Mouse (Mus musculus): ENCODE measurements around the gene Nop56. TPM values are rescaled to one million over a fixed set of nuclear protein-coding genes. Genes with fewer than 3 reads are reported as not detected.

Nop56 gene
- polyA plus RNA-seq, 1 experiment: 105 TPM

GRCm38 (mm10) chr2:130274862-130275261 is 632 bp downstream of the Nop56 start:
- Histone ChIP-seq H3K27me3 (ENCODE audit: control insufficient read depth, insufficient read depth, insufficient read length) (no peaks in the 10 kb centered on the region), H3K79me2 (ENCODE audit: control insufficient read depth, insufficient read depth) (peaks cover 37% of the 10 kb centered on the region), H3K36me3 (ENCODE audit: control insufficient read depth, insufficient read depth) (peaks cover 30% of the 10 kb centered on the region), H3ac (ENCODE audit: control insufficient read depth, insufficient read length) (peak overlapping the region; percentile 71), H3K4me2 (ENCODE audit: low read depth) (peak overlapping the region; percentile 94), H3K4me3 (peak overlapping the region; percentile 98)
- TF ChIP-seq MYOD1 (IDR thresholded peaks at IDR 0.05; ENCODE audit: control insufficient read depth in 1 of 3, insufficient read length in 2 of 3, low read depth in 2 of 3): no peak
- TF ChIP-seq MYOG (IDR thresholded peaks at IDR 0.05; ENCODE audit: control insufficient read depth in 1 of 3, insufficient read depth in 1 of 3, insufficient read length in 2 of 3, low read depth in 2 of 3): no peak
- no peak for TF ChIP-seq SRF (IDR thresholded peaks at IDR 0.05; ENCODE audit: control insufficient read depth, insufficient read length, low read depth)
- no peak for TF ChIP-seq POLR2A (IDR thresholded peaks at IDR 0.05; ENCODE audit: insufficient read length, low read depth)
- no peak for TF ChIP-seq TCF3 (IDR thresholded peaks at IDR 0.05; ENCODE audit: insufficient read length, low read depth)
- TF ChIP-seq MAX (IDR thresholded peaks at IDR 0.05; ENCODE audit: low read depth): no peak
- TF ChIP-seq REST (IDR thresholded peaks at IDR 0.05; ENCODE audit: insufficient read depth, insufficient read length): no peak
- no peak for TF ChIP-seq CEBPB (IDR thresholded peaks at IDR 0.05; ENCODE audit: insufficient read depth, poor library complexity, severe bottlenecking)
- no peak for TF ChIP-seq TCF12 (IDR thresholded peaks at IDR 0.05; ENCODE audit: insufficient read depth, poor library complexity, severe bottlenecking)
- TF ChIP-seq E2F4 (IDR thresholded peaks at IDR 0.05; ENCODE audit: insufficient read depth): no peak
- TF ChIP-seq POLR2AphosphoS2 (IDR thresholded peaks at IDR 0.05; ENCODE audit: insufficient read length, low read depth): no peak
- no peak for TF ChIP-seq USF1 (IDR thresholded peaks at IDR 0.05; ENCODE audit: low read depth)

DNA sequence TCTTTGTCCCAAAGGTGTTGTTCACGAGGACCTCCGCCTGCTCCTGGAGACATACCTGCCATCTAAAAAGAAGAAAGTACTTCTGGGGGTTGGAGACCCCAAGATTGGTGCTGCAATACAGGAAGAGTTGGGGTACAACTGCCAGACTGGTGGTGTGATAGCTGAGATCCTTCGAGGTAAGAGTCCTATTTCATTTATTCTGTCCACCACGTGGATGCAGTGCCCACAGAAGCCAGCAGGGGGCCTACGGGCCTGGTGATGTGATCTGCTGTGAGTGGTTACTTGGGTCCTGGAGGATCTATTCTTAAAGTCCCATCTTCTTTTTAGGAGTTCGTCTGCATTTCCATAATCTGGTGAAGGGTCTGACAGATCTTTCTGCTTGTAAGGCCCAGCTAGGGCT is 1.4 kb downstream of the Nop56 start:
- TF ChIP-seq TCF3 (IDR thresholded peaks at IDR 0.05; ENCODE audit: insufficient read length, low read depth) (no peak), E2F4 (IDR thresholded peaks at IDR 0.05; ENCODE audit: insufficient read depth) (no peak), CEBPB (IDR thresholded peaks at IDR 0.05; ENCODE audit: insufficient read depth, poor library complexity, severe bottlenecking) (no peak), POLR2A (IDR thresholded peaks at IDR 0.05; ENCODE audit: insufficient read length, low read depth) (no peak), USF1 (IDR thresholded peaks at IDR 0.05; ENCODE audit: low read depth) (peak; percentile 41), TCF12 (IDR thresholded peaks at IDR 0.05; ENCODE audit: insufficient read depth, poor library complexity, severe bottlenecking) (no peak), SRF (IDR thresholded peaks at IDR 0.05; ENCODE audit: control insufficient read depth, insufficient read length, low read depth) (no peak), MYOD1 (IDR thresholded peaks at IDR 0.05; ENCODE audit: control insufficient read depth in 1 of 3, insufficient read length in 2 of 3, low read depth in 2 of 3) (no peak), MAX (IDR thresholded peaks at IDR 0.05; ENCODE audit: low read depth) (peak; percentile 80)
- no peak overlapping the region for H3ac ChIP-seq (ENCODE audit: control insufficient read depth, insufficient read length)
- H3K4me3 ChIP-seq: peak overlapping the region; percentile 98
- H3K27me3 ChIP-seq (ENCODE audit: control insufficient read depth, insufficient read depth, insufficient read length): no peaks in the 10 kb centered on the region
- peaks cover 37% of the 10 kb centered on the region for H3K79me2 ChIP-seq (ENCODE audit: control insufficient read depth, insufficient read depth)
- peak overlapping the region; percentile 94 for H3K4me2 ChIP-seq (ENCODE audit: low read depth)
- H3K36me3 ChIP-seq (ENCODE audit: control insufficient read depth, insufficient read depth): peaks cover 33% of the 10 kb centered on the region

GRCm38 (mm10) chr2:130279600-130280091 is 5.4 kb downstream of the Nop56 start:
- H3K4me2 ChIP-seq (ENCODE audit: low read depth): no peak overlapping the region
- no peak for TF ChIP-seq E2F4 (IDR thresholded peaks at IDR 0.05; ENCODE audit: insufficient read depth)
- TF ChIP-seq POLR2AphosphoS2 (IDR thresholded peaks at IDR 0.05; ENCODE audit: insufficient read length, low read depth): peak; percentile 82
- no peak overlapping the region for H3ac ChIP-seq (ENCODE audit: control insufficient read depth, insufficient read length)
- H3K27me3 ChIP-seq (ENCODE audit: control insufficient read depth, insufficient read depth, insufficient read length): no peaks in the 10 kb centered on the region
- H3K36me3 ChIP-seq (ENCODE audit: control insufficient read depth, insufficient read depth): peaks cover 39% of the 10 kb centered on the region
- no peak overlapping the region for H3K4me3 ChIP-seq
- peaks cover 53% of the 10 kb centered on the region for H3K79me2 ChIP-seq (ENCODE audit: control insufficient read depth, insufficient read depth)

DNA sequence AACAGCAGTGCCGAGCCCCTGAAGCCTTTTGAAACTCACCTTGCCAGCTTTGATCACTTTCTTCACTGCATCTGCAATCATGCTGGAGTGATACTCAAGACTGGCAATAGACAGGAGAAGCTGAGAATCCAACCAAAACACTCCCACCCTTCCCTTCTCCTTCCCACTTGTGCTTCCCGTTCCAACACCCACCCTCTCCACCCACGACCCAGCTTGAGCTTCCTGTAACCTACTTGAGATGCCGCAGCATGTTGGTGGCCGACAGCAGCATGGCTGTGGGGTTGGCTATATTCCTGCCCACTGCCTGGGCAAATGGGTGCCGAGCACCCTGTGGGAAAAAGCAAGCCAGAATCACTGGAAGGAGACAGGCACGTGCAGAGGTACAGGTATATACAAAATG is 6.0 kb downstream of the Nop56 start:
- no peak for TF ChIP-seq USF1 (IDR thresholded peaks at IDR 0.05; ENCODE audit: low read depth)
- TF ChIP-seq POLR2A (IDR thresholded peaks at IDR 0.05; ENCODE audit: insufficient read length, low read depth): no peak
- TF ChIP-seq POLR2AphosphoS2 (IDR thresholded peaks at IDR 0.05; ENCODE audit: insufficient read length, low read depth): peak; percentile 53
- no peak for TF ChIP-seq TCF12 (IDR thresholded peaks at IDR 0.05; ENCODE audit: insufficient read depth, poor library complexity, severe bottlenecking)
- TF ChIP-seq MYOD1 (IDR thresholded peaks at IDR 0.05; ENCODE audit: control insufficient read depth in 1 of 3, insufficient read length in 2 of 3, low read depth in 2 of 3): no peak
- Histone ChIP-seq H3ac (ENCODE audit: control insufficient read depth, insufficient read length) (no peak overlapping the region), H3K27me3 (ENCODE audit: control insufficient read depth, insufficient read depth, insufficient read length) (no peaks in the 10 kb centered on the region), H3K79me2 (ENCODE audit: control insufficient read depth, insufficient read depth) (peaks cover 53% of the 10 kb centered on the region), H3K36me3 (ENCODE audit: control insufficient read depth, insufficient read depth) (peaks cover 39% of the 10 kb centered on the region), H3K4me2 (ENCODE audit: low read depth) (no peak overlapping the region), H3K4me3 (no peak overlapping the region)

DNA sequence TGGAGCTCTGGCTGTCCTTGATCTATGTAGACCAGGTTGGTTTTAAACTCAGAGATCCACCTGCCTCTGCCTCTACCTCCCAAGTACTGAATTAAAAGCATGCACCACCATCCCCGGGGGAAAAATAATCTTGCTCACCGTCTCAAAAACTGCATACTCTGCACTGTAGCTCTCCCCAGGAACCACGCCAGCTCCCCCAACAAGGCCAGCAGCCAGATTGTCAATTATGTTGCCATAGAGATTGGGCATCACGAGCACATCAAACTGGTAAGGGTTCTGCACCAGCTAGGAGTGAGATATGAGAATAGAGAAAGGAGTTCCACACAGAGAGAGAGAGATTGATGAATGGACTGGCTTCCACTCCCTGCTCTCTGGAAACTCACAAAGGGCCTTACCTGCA is 6.6 kb downstream of the Nop56 start:
- H3K4me2 ChIP-seq (ENCODE audit: low read depth): no peak overlapping the region
- peaks cover 33% of the 10 kb centered on the region for H3K36me3 ChIP-seq (ENCODE audit: control insufficient read depth, insufficient read depth)
- TF ChIP-seq MYOD1 (IDR thresholded peaks at IDR 0.05; ENCODE audit: control insufficient read depth in 1 of 3, insufficient read length in 2 of 3, low read depth in 2 of 3) (no peak), MAX (IDR thresholded peaks at IDR 0.05; ENCODE audit: low read depth) (no peak), E2F4 (IDR thresholded peaks at IDR 0.05; ENCODE audit: insufficient read depth) (no peak), REST (IDR thresholded peaks at IDR 0.05; ENCODE audit: insufficient read depth, insufficient read length) (no peak), TCF12 (IDR thresholded peaks at IDR 0.05; ENCODE audit: insufficient read depth, poor library complexity, severe bottlenecking) (no peak), USF1 (IDR thresholded peaks at IDR 0.05; ENCODE audit: low read depth) (no peak), CEBPB (IDR thresholded peaks at IDR 0.05; ENCODE audit: insufficient read depth, poor library complexity, severe bottlenecking) (no peak), MYOG (IDR thresholded peaks at IDR 0.05; ENCODE audit: control insufficient read depth in 1 of 3, insufficient read depth in 1 of 3, insufficient read length in 2 of 3, low read depth in 2 of 3) (no peak), TCF3 (IDR thresholded peaks at IDR 0.05; ENCODE audit: insufficient read length, low read depth) (no peak), POLR2A (IDR thresholded peaks at IDR 0.05; ENCODE audit: insufficient read length, low read depth) (no peak), POLR2AphosphoS2 (IDR thresholded peaks at IDR 0.05; ENCODE audit: insufficient read length, low read depth) (no peak), SRF (IDR thresholded peaks at IDR 0.05; ENCODE audit: control insufficient read depth, insufficient read length, low read depth) (no peak)
- no peaks in the 10 kb centered on the region for H3K27me3 ChIP-seq (ENCODE audit: control insufficient read depth, insufficient read depth, insufficient read length)
- peaks cover 47% of the 10 kb centered on the region for H3K79me2 ChIP-seq (ENCODE audit: control insufficient read depth, insufficient read depth)
- no peak overlapping the region for H3ac ChIP-seq (ENCODE audit: control insufficient read depth, insufficient read length)
- no peak overlapping the region for H3K4me3 ChIP-seq
